Mouse (Mus musculus): ENCODE measurements around the gene Gale. TPM values are rescaled to one million over a fixed set of nuclear protein-coding genes. Genes with fewer than 3 reads are reported as not detected.

The Gale gene
- total and polyA plus RNA-seq, 3 experiments, result 23.8 to 40.5 (median 32.9) TPM

GRCm38 (mm10) chr4:135986943-135987710 is 23.6 kb downstream of the Gale start, which contains the start of gene Pithd1:
Pithd1 (minus strand) TSS chr4:135987264.
- H3K9me3 ChIP-seq (replicated peaks; ENCODE audit: low read length), result peaks cover 7% of the 10 kb centered on the region
- peaks cover 18 to 30% of the 10 kb centered on the region in 2 experiments for H3K36me3 ChIP-seq (replicated peaks in 1 of 2; ENCODE audit: control insufficient read depth in 1 of 2, insufficient read depth in 1 of 2, low read length in 1 of 2)
- in situ Hi-C loops (cut with MboI; ENCODE audit: low pct_ligation_motif_present, low pct_unique_long_range_greater_than_20kb, low sequenced_read_pairs), result loop anchor here (5.0 kb wide), 1 partner anchor 45 kb away; no protein-coding TSS in a partner anchor
- H3K9ac ChIP-seq (ENCODE audit: insufficient read depth, low read depth), result peak within 1 kb of the TSS; percentile 70
- peaks cover 21% of the 10 kb centered on the region for H3K79me2 ChIP-seq (replicated peaks; ENCODE audit: control insufficient read depth, extremely low read depth, insufficient read depth, poor library complexity, severe bottlenecking)
- peak within 1 kb of the TSS; percentile 14; the same call in 1 of the 2 replicates for H3K27ac ChIP-seq (ENCODE audit: insufficient read depth, low read depth)
- no peaks in the 10 kb centered on the region for H3K27me3 ChIP-seq (replicated peaks)
- TF ChIP-seq TCF12 (IDR thresholded peaks at IDR 0.05; ENCODE audit: low read depth, low read length) (peak; percentile 82), USF1 (IDR thresholded peaks at IDR 0.05; ENCODE audit: low read depth, low read length) (no peak), POLR2AphosphoS2 (IDR thresholded peaks at IDR 0.05; ENCODE audit: low read depth, low read length) (peak; percentile 88; the same call in 1 of the 2 replicates), ELF1 (IDR thresholded peaks at IDR 0.05; ENCODE audit: low read depth, low read length) (peak; percentile 49; the same call in 1 of the 2 replicates), RCOR1 (conservative IDR thresholded peaks at IDR 0.05; ENCODE audit: low read depth, low read length) (no peak), ETS1 (conservative IDR thresholded peaks at IDR 0.05; ENCODE audit: low read depth, low read length) (no peak), SMC3 (IDR thresholded peaks at IDR 0.05; ENCODE audit: low read depth, low read length) (no peak; the same call in 1 of the 2 replicates), CTCF (conservative IDR thresholded peaks at IDR 0.05 in 1 of 2, IDR thresholded peaks at IDR 0.05 in 1 of 2; ENCODE audit: low read depth in 2 of 2, low read length in 2 of 2) (peak in 1 of 2 experiments; percentile 35; a peak in 1 of 4 replicates), NELFE (IDR thresholded peaks at IDR 0.05; ENCODE audit: low read depth, low read length) (peak; percentile 96), MAZ (IDR thresholded peaks at IDR 0.05; ENCODE audit: low read depth, low read length) (peak; percentile 79), TBP (conservative IDR thresholded peaks at IDR 0.05; ENCODE audit: low read depth, low read length) (peak; percentile 51), E2F4 (IDR thresholded peaks at IDR 0.05; ENCODE audit: insufficient replicate concordance, low read depth, low read length) (no peak), MAFK (IDR thresholded peaks at IDR 0.05; ENCODE audit: insufficient replicate concordance, low read length) (no peak), MEF2A (IDR thresholded peaks at IDR 0.05; ENCODE audit: borderline replicate concordance, low read depth, low read length) (peak; percentile 65; the same call in 1 of the 2 replicates), POLR2A (IDR thresholded peaks at IDR 0.05; ENCODE audit: low read depth, low read length) (peak; percentile 97), CHD2 (IDR thresholded peaks at IDR 0.05; ENCODE audit: low read length) (no peak), ZKSCAN1 (IDR thresholded peaks at IDR 0.05; ENCODE audit: borderline replicate concordance, low read depth, low read length) (no peak), HCFC1 (IDR thresholded peaks at IDR 0.05; ENCODE audit: low read depth, low read length) (peak; percentile 76), KAT2A (IDR thresholded peaks at IDR 0.05; ENCODE audit: insufficient replicate concordance, low read length) (no peak), ZMIZ1 (IDR thresholded peaks at IDR 0.05; ENCODE audit: low read depth, low read length) (peak; percentile 97), MAX (IDR thresholded peaks at IDR 0.05; ENCODE audit: low read length) (peak; percentile 84), USF2 (conservative IDR thresholded peaks at IDR 0.05; ENCODE audit: low read depth, low read length) (no peak), ZNF384 (IDR thresholded peaks at IDR 0.05; ENCODE audit: low read depth, low read length) (no peak), PAX5 (IDR thresholded peaks at IDR 0.05; ENCODE audit: low read length) (no peak), UBTF (IDR thresholded peaks at IDR 0.05; ENCODE audit: low read depth, low read length) (peak; percentile 94), NRF1 (IDR thresholded peaks at IDR 0.05; ENCODE audit: low read depth, low read length) (peak; percentile 99), CHD1 (IDR thresholded peaks at IDR 0.05; ENCODE audit: low read depth, low read length) (no peak), BHLHE40 (IDR thresholded peaks at IDR 0.05; ENCODE audit: low read depth, low read length) (0 out of 2 replicates have a peak, but pooled peaks have one; percentile 14), RAD21 (IDR thresholded peaks at IDR 0.05; ENCODE audit: low read depth, low read length) (no peak), JUND (conservative IDR thresholded peaks at IDR 0.05; ENCODE audit: low read depth, low read length) (no peak), IRF4 (IDR thresholded peaks at IDR 0.05; ENCODE audit: low read depth, low read length) (peak; percentile 50; the same call in 1 of the 2 replicates), SIN3A (IDR thresholded peaks at IDR 0.05; ENCODE audit: low read length) (peak; percentile 92), MXI1 (IDR thresholded peaks at IDR 0.05; ENCODE audit: low read depth, low read length) (peak; percentile 86), JUN (IDR thresholded peaks at IDR 0.05; ENCODE audit: insufficient read depth, low read depth, low read length) (no peak), ZC3H11A (IDR thresholded peaks at IDR 0.05; ENCODE audit: low read depth, low read length) (no peak), MYC (IDR thresholded peaks at IDR 0.05; ENCODE audit: low read depth, low read length) (peak; percentile 80), EP300 (IDR thresholded peaks at IDR 0.05; ENCODE audit: low read length) (no peak), GABPA (IDR thresholded peaks at IDR 0.05; ENCODE audit: insufficient replicate concordance, low read depth, low read length) (no peak)
- DNase-seq (ENCODE audit: extremely low read depth), result peak; percentile 91
- peak within 1 kb of the TSS; percentile 82 for H3K4me2 ChIP-seq (ENCODE audit: insufficient read depth, low read depth, poor library complexity, severe bottlenecking)
- H3K4me1 ChIP-seq (ENCODE audit: control insufficient read depth in 1 of 2, insufficient read depth in 2 of 2), result peaks cover 2 to 26% of the 10 kb centered on the region in 2 experiments; a peak in 2 of 4 replicates
- peak within 1 kb of the TSS; percentile 96 to 99 (median 96) for H3K4me3 ChIP-seq (replicated peaks in 1 of 3; ENCODE audit: low read depth in 2 of 3, low read length in 2 of 3, poor library complexity in 1 of 3)
- dilution Hi-C loops (cut with MboI; ENCODE audit: extremely low pct_ligation_motif_present, extremely low pct_unique_long_range_greater_than_20kb, low sequenced_read_pairs), result no loop called here

Data from CH12.LX (cell line).